Mouse (Mus musculus): ENCODE measurements around the gene Prss8.
"Not testable (repeated sequence)": the region's sequence is repeated elsewhere in the genome, so short reads cannot be mapped to it uniquely, and the experiment has no call there.

The Prss8 gene

GRCm38 (mm10) chr7:127927726-127928125 is 2.2 kb downstream of the Prss8 start:
- no peak for DNase-seq

- no peak for DNase-seq
These were observed 3.1 kb downstream of the Prss8 start for GRCm38 (mm10) chr7:127926846-127927245.

GRCm38 (mm10) chr7:127926066-127926465 is 3.8 kb downstream of the Prss8 start:
- DNase-seq: no peak

- no peak for DNase-seq
These were observed 4.7 kb downstream of the Prss8 start for GRCm38 (mm10) chr7:127925252-127925651.

- no peak for DNase-seq
These were observed 6.2 kb downstream of the Prss8 start for GRCm38 (mm10) chr7:127923714-127924113.

GRCm38 (mm10) chr7:127922451-127923275 is 7.2 kb downstream of the Prss8 start:
- DNase-seq: no peak

- DNase-seq: no peak
These were observed 8.4 kb downstream of the Prss8 start for GRCm38 (mm10) chr7:127921516-127921915.

GRCm38 (mm10) chr7:127919290-127919689 is 10.6 kb downstream of the Prss8 start:
- no peak for DNase-seq

GRCm38 (mm10) chr7:127918203-127918602 is 11.7 kb downstream of the Prss8 start:
- peak; percentile 49 for DNase-seq

GRCm38 (mm10) chr7:127915293-127915692 is 14.6 kb downstream of the Prss8 start:
- no peak for DNase-seq

GRCm38 (mm10) chr7:127912938-127913337 is 17.0 kb downstream of the Prss8 start:
- DNase-seq: no peak

GRCm38 (mm10) chr7:127912190-127912871 is 17.6 kb downstream of the Prss8 start, which contains the start of gene Kat8:
Gene Kat8 (plus strand): TSS chr7:127912516.
- peak; percentile 96 for DNase-seq

GRCm38 (mm10) chr7:127908656-127909055 is 21.2 kb downstream of the Prss8 start:
- DNase-seq: no peak

GRCm38 (mm10) chr7:127907939-127908338 is 22.0 kb downstream of the Prss8 start:
- DNase-seq: no peak

GRCm38 (mm10) chr7:127903971-127904796 is 25.7 kb downstream of the Prss8 start, which contains the start of gene Bckdk:
Gene Bckdk (plus strand): TSS chr7:127904082.
- peak; percentile 92 for DNase-seq

GRCm38 (mm10) chr7:127901772-127902171 is 28.1 kb downstream of the Prss8 start:
- DNase-seq: no peak

- DNase-seq: no peak
These were observed 29.9 kb downstream of the Prss8 start for GRCm38 (mm10) chr7:127899997-127900396.

GRCm38 (mm10) chr7:127898179-127898956 is 31.5 kb downstream of the Prss8 start:
- DNase-seq: no peak

GRCm38 (mm10) chr7:127897542-127897941 is 32.4 kb downstream of the Prss8 start:
- DNase-seq: no peak

- DNase-seq: peak; percentile 64
These were observed 33.5 kb downstream of the Prss8 start for GRCm38 (mm10) chr7:127896384-127896783.

GRCm38 (mm10) chr7:127895891-127896290 is 34.0 kb downstream of the Prss8 start:
- not testable (repeated sequence) for DNase-seq

- peak; percentile 95 for DNase-seq
These were observed 34.5 kb downstream of the Prss8 start, which contains the start of the genes Gm21974 and Vkorc1 for GRCm38 (mm10) chr7:127895442-127895841. Gene Gm21974 (minus strand): TSS chr7:127895454. Gene Vkorc1 (minus strand): TSS chr7:127895617.

Data from embryo, embryonic 11 days (tissue).